Mouse (Mus musculus): ENCODE results near the gene Gm45837.

- no peak for TF ChIP-seq CTCF (conservative IDR thresholded peaks at IDR 0.05; ENCODE audit: insufficient read depth, insufficient read length, low read depth, low read length)
- no peak for TF ChIP-seq POLR2A (IDR thresholded peaks at IDR 0.05; ENCODE audit: low read depth, low read length)
Measured at GRCm38 (mm10) chr7:101393694-101394504, 16.8 kb upstream of the Gm45837 start.

Data from kidney, adult 2 months (tissue).